Mouse (Mus musculus): Measurements from ENCODE around the gene Ctsw.

The Ctsw gene

GRCm38 (mm10) chr19:5487768-5488550 lies 19.7 kb upstream of the Ctsw start, which contains the start of gene Mus81:
Mus81 (minus strand) TSS chr19:5488402.
- DNase-seq (ENCODE audit: low read depth, low spot score): peak; percentile 94

GRCm38 (mm10) chr19:5486771-5487170 lies 18.5 kb upstream of the Ctsw start:
- DNase-seq (ENCODE audit: low read depth, low spot score): no peak

- DNase-seq (ENCODE audit: low read depth, low spot score): no peak
These were observed 18.0 kb upstream of the Ctsw start for GRCm38 (mm10) chr19:5486286-5486685.

GRCm38 (mm10) chr19:5485821-5486220 lies 17.5 kb upstream of the Ctsw start:
- DNase-seq (ENCODE audit: low read depth, low spot score): no peak

- DNase-seq (ENCODE audit: low read depth, low spot score): no peak
These were observed 17.1 kb upstream of the Ctsw start for GRCm38 (mm10) chr19:5485371-5485770.

- no peak for DNase-seq (ENCODE audit: low read depth, low spot score)
These were observed 16.2 kb upstream of the Ctsw start for GRCm38 (mm10) chr19:5484496-5484895.

- no peak for DNase-seq (ENCODE audit: low read depth, low spot score)
These were observed 15.4 kb upstream of the Ctsw start for GRCm38 (mm10) chr19:5483386-5484359.

- DNase-seq (ENCODE audit: low read depth, low spot score): no peak
These were observed 13.1 kb upstream of the Ctsw start for GRCm38 (mm10) chr19:5481398-5481797.

- DNase-seq (ENCODE audit: low read depth, low spot score): no peak
These were observed 11.7 kb upstream of the Ctsw start for GRCm38 (mm10) chr19:5480016-5480415.

GRCm38 (mm10) chr19:5477668-5478300 lies 9.5 kb upstream of the Ctsw start:
- DNase-seq (ENCODE audit: low read depth, low spot score): no peak

GRCm38 (mm10) chr19:5477004-5477667 lies 8.8 kb upstream of the Ctsw start:
- DNase-seq (ENCODE audit: low read depth, low spot score): no peak

- DNase-seq (ENCODE audit: low read depth, low spot score): no peak
These were observed 6.9 kb upstream of the Ctsw start for GRCm38 (mm10) chr19:5475069-5475714.

- peak; percentile 23 for DNase-seq (ENCODE audit: low read depth, low spot score)
These were observed 6.2 kb upstream of the Ctsw start for GRCm38 (mm10) chr19:5474281-5475068.

- DNase-seq (ENCODE audit: low read depth, low spot score): peak; percentile 76
These were observed 5.4 kb upstream of the Ctsw start, which contains the start of gene Efemp2 for GRCm38 (mm10) chr19:5473720-5474119. Efemp2 (plus strand) TSS chr19:5473954.

- no peak for DNase-seq (ENCODE audit: low read depth, low spot score)
These were observed 4.5 kb upstream of the Ctsw start for GRCm38 (mm10) chr19:5472857-5473256.

GRCm38 (mm10) chr19:5471846-5472245 lies 3.5 kb upstream of the Ctsw start:
- peak; percentile 12 for DNase-seq (ENCODE audit: low read depth, low spot score)

GRCm38 (mm10) chr19:5466916-5467500 lies 1.3 kb downstream of the Ctsw start:
- DNase-seq (ENCODE audit: low read depth, low spot score): no peak

- DNase-seq (ENCODE audit: low read depth, low spot score): no peak
These were observed 3.3 kb downstream of the Ctsw start for GRCm38 (mm10) chr19:5465037-5465436.

- DNase-seq (ENCODE audit: low read depth, low spot score): peak; percentile 88
These were observed 4.3 kb downstream of the Ctsw start for GRCm38 (mm10) chr19:5463791-5464562.
